Mouse (Mus musculus) forebrain, postnatal 0 days (tissue): ENCODE results near the gene Gm11116. TPM values are rescaled to one million over a fixed set of nuclear protein-coding genes. Genes with fewer than 3 reads are reported as not detected.
"Not testable (repeated sequence)": the region's sequence is repeated elsewhere in the genome, so short reads cannot be mapped to it uniquely, and the experiment has no call there.

ENCODE experiments used
- ATAC-seq: fragments of 200-750 bp; cut with Nextera tagmentation; 2 replicates; pipeline ENCODE4 v1.8.0; 2017; ENCODE audit warnings: mild to moderate bottlenecking, moderate library complexity
- DNase-seq: peaks from one replicate; pipeline ENCODE4 v3.0.0-alpha.2; 2015
- H3K27ac ChIP-seq: fragments of 300-500 bp; sonication (generic); 2 replicates; pipeline ENCODE4 v1.5.1; 2014; ENCODE audit warnings: low read depth, mild to moderate bottlenecking, antibody characterized with exemption, low read length, moderate library complexity, mixed read lengths
- H3K27me3 ChIP-seq: fragments of 300-500 bp; sonication (generic); 2 replicates; pipeline ENCODE4 v1.6.1; 2014; ENCODE audit warnings: mild to moderate bottlenecking, low read length, mixed read lengths; ENCODE audit not compliant: insufficient read depth
- H3K36me3 ChIP-seq: fragments of 300-500 bp; sonication (generic); 2 replicates; pipeline ENCODE4 v1.6.1; 2014; ENCODE audit warnings: mild to moderate bottlenecking, moderate library complexity; ENCODE audit not compliant: insufficient read depth
- H3K4me1 ChIP-seq: fragments of 300-500 bp; sonication (generic); 2 replicates; pipeline ENCODE4 v1.6.1; 2014; ENCODE audit warnings: antibody characterized with exemption; ENCODE audit not compliant: insufficient read depth
- H3K4me2 ChIP-seq: fragments of 300-500 bp; sonication (generic); 2 replicates; pipeline ENCODE4 v1.6.1; 2014; ENCODE audit warnings: low read depth, mild to moderate bottlenecking, moderate library complexity
- H3K4me3 ChIP-seq: fragments of 300-500 bp; sonication (generic); 2 replicates; pipeline ENCODE4 v1.5.1; 2014; ENCODE audit warnings: low read depth, low read length, mixed read lengths
- H3K9ac ChIP-seq: fragments of 300-500 bp; sonication (generic); 2 replicates; pipeline ENCODE4 v1.6.1; 2014; ENCODE audit warnings: mild to moderate bottlenecking
- H3K9me3 ChIP-seq: fragments of 300-500 bp; sonication (generic); 2 replicates; pipeline ENCODE4 v1.6.1; 2016; ENCODE audit warnings: low read length
- CTCF ChIP-seq: sonication (generic); IDR thresholded peaks from 2 replicates; pipeline ENCODE4 v1.5.1; 2016; ENCODE audit warnings: antibody characterized with exemption, control low read depth, low read depth
- WGBS: fragments of 180-500 bp; shearing (Covaris S2); extraction: QIAGEN DNeasy Blood & Tissue Kit; methylation state at CpG from one replicate; pipeline ENCODE4 v1.1.7; 2014; 5-methylcytosine and 5-hydroxymethylcytosine counted together
- polyA plus RNA-seq: library from polyadenylated mRNA; unstranded; fragments of >200 nt; fragmentation: Nextera tagmentation; extraction: Ambion mirVana; gene quantifications from 2 replicates; pipeline ENCODE4 v1.2.1, GENCODE M21; 2015
- total RNA-seq: library from RNA; depleted of rRNA; stranded (reverse); fragments of >200 nt; gene quantifications from 2 replicates; pipeline ENCODE4 v1.2.3, GENCODE M21; 2014; rRNA removed

Gm11116 gene
- not detected in 2 replicates for total RNA-seq
- not detected in 2 replicates for polyA plus RNA-seq

GRCm38 (mm10) chr5:88111430-88111829, at the start of gene Gm11116:
Gm11116 (minus strand) TSS chr5:88111530.
- H3K4me3 ChIP-seq: no peak within 1 kb of the TSS
- no peak within 1 kb of the TSS for H3K9ac ChIP-seq
- no peak for DNase-seq
- no peak within 1 kb of the TSS for H3K4me2 ChIP-seq
- no peaks in the 10 kb centered on the region for H3K9me3 ChIP-seq
- 82% methylated on average over 1 of the region's 1 CpGs for WGBS
- H3K27me3 ChIP-seq: no peaks in the 10 kb centered on the region
- H3K27ac ChIP-seq: no peak within 1 kb of the TSS
- no peak for ATAC-seq
- H3K4me1 ChIP-seq: no peaks in the 10 kb centered on the region
- TF ChIP-seq CTCF: no peak
- H3K36me3 ChIP-seq: no peaks in the 10 kb centered on the region

- ATAC-seq: no peak
- Histone ChIP-seq H3K27ac (no peak within 1 kb of the TSS), H3K4me3 (no peak within 1 kb of the TSS), H3K9me3 (no peaks in the 10 kb centered on the region), H3K9ac (no peak within 1 kb of the TSS), H3K27me3 (no peaks in the 10 kb centered on the region), H3K4me2 (no peak within 1 kb of the TSS), H3K4me1 (no peaks in the 10 kb centered on the region), H3K36me3 (no peaks in the 10 kb centered on the region)
- no peak for DNase-seq
- TF ChIP-seq CTCF: no peak
Measured at GRCm38 (mm10) chr5:88153999-88154398, 42.7 kb upstream of the Gm11116 start, which contains the start of gene Gm11115. Gm11115 (minus strand) TSS chr5:88154099.

- H3K27ac ChIP-seq, H3K4me1 ChIP-seq, H3K9me3 ChIP-seq, DNase-seq, H3K36me3 ChIP-seq, H3K27me3 ChIP-seq, ATAC-seq, H3K4me3 ChIP-seq, H3K4me2 ChIP-seq, H3K9ac ChIP-seq: not testable (repeated sequence)
Measured at GRCm38 (mm10) chr5:88086256-88086655, 25.1 kb downstream of the Gm11116 start, which contains the start of gene Smr2. Smr2 (plus strand) TSS chr5:88086556.

Other genes with a start within 250 kb of the Gm11116 start
- gene Odam, start 226.5 kb downstream of the Gm11116 start, total RNA-seq: 0.29 TPM in 1 of 2 replicates, not detected in the other
- not detected in 2 replicates for gene Odam, start 226.5 kb downstream of the Gm11116 start, polyA plus RNA-seq
- not detected in 2 replicates for gene Csn3, start 186.0 kb downstream of the Gm11116 start, total RNA-seq
- gene Csn3, start 186.0 kb downstream of the Gm11116 start, polyA plus RNA-seq: not detected in 2 replicates
- gene 2310003L06Rik, start 142.1 kb downstream of the Gm11116 start, total RNA-seq: 0.14 and 0.15 TPM in 2 replicates
- gene 2310003L06Rik, start 142.1 kb downstream of the Gm11116 start, polyA plus RNA-seq: 0.20 TPM in 1 of 2 replicates, not detected in the other
- not detected in 2 replicates for gene Gm28434, start 142.0 kb downstream of the Gm11116 start, total RNA-seq
- 0.48 TPM in 1 of 2 replicates, not detected in the other for gene Gm28434, start 142.0 kb downstream of the Gm11116 start, polyA plus RNA-seq
- gene Cabs1, start 132.1 kb downstream of the Gm11116 start, total RNA-seq: not detected in 2 replicates
- gene Cabs1, start 132.1 kb downstream of the Gm11116 start, polyA plus RNA-seq: not detected in 2 replicates
- gene Smr3a, start 109.0 kb downstream of the Gm11116 start, total RNA-seq: 0.38 and 1.0 TPM in 2 replicates
- gene Smr3a, start 109.0 kb downstream of the Gm11116 start, polyA plus RNA-seq: 0.38 TPM in 1 of 2 replicates, not detected in the other
- not detected in 2 replicates for gene Smr2, start 25.0 kb downstream of the Gm11116 start, total RNA-seq
- not detected in 2 replicates for gene Smr2, start 25.0 kb downstream of the Gm11116 start, polyA plus RNA-seq
- gene Gm11115, start 42.6 kb upstream of the Gm11116 start, total RNA-seq: not detected in 2 replicates
- not detected in 2 replicates for gene Gm11115, start 42.6 kb upstream of the Gm11116 start, polyA plus RNA-seq
- gene Gm7714, start 157.4 kb upstream of the Gm11116 start, total RNA-seq: not detected in 2 replicates
- gene Gm7714, start 157.4 kb upstream of the Gm11116 start, polyA plus RNA-seq: not detected in 2 replicates
- gene Prol1, start 205.8 kb upstream of the Gm11116 start, total RNA-seq: not detected in 2 replicates
- not detected in 2 replicates for gene Prol1, start 205.8 kb upstream of the Gm11116 start, polyA plus RNA-seq